Mouse (Mus musculus) brain, adult 10 weeks (tissue): ENCODE data around the gene Adam4. TPM values are rescaled to one million over a fixed set of nuclear protein-coding genes. Genes with fewer than 3 reads are reported as not detected.

Experiments used
- polyA plus RNA-seq: library from polyadenylated mRNA; stranded (reverse); fragments of 350-450 nt; fragmentation: Illumina TruSeq; extraction: RNeasy Lipid Tissue Mini Kit (QIAGEN cat#74804); gene quantifications from one replicate; pipeline ENCODE4 v1.2.3, GENCODE M21; 2015; ENCODE audit warnings: low read depth, low replicate concordance

Gene Adam4
- 0.46 TPM for polyA plus RNA-seq

GRCm38 (mm10) chr12:81421846-81422245 is at the start of gene Adam4:
TSS of gene Adam4 (minus strand) at chr12:81421946.

GRCm38 (mm10) chr12:81379364-81379763 is 42.4 kb downstream of the Adam4 start, which contains the start of gene Gm4787:
TSS of gene Gm4787 (minus strand) at chr12:81379464.

Other genes with a start within 250 kb of the Adam4 start
- gene Slc8a3, start 88.8 kb downstream of the Adam4 start, polyA plus RNA-seq, result 15.1 TPM
- gene Gm4787, start 42.5 kb downstream of the Adam4 start, polyA plus RNA-seq, result 0.88 TPM
- gene Cox16, start 63.2 kb upstream of the Adam4 start, polyA plus RNA-seq, result 100 TPM
- gene Gm20498, start 111.0 kb upstream of the Adam4 start, polyA plus RNA-seq, result 32.9 TPM
- 29.5 TPM for gene Synj2bp, start 111.0 kb upstream of the Adam4 start, polyA plus RNA-seq
- gene Adam21, start 146.5 kb upstream of the Adam4 start, polyA plus RNA-seq, result 0.45 TPM
- 56.5 TPM for gene Med6, start 173.1 kb upstream of the Adam4 start, polyA plus RNA-seq
- gene Ttc9, start 209.3 kb upstream of the Adam4 start, polyA plus RNA-seq, result 50.3 TPM